Mouse (Mus musculus) intestine, embryonic 16.5 days (tissue): ENCODE measurements at regions not wholly inside any gene's neighbourhood (a gene's known extent, or its start where the extent isn't known, plus 50 kb on each side); places are given as distances from the start of the nearest gene placed in this dataset.

Experiments
- ATAC-seq: fragments of 200-750 bp; cut with Nextera tagmentation; 2 replicates; pipeline ENCODE4 v1.8.0; 2017; ENCODE audit warnings: moderate TSS enrichment, moderate library complexity
- H3K27ac ChIP-seq: fragments of 300-500 bp; sonication (generic); 2 replicates; pipeline ENCODE4 v1.5.1; 2014; ENCODE audit warnings: mild to moderate bottlenecking, low read length
- H3K27me3 ChIP-seq: fragments of 300-500 bp; sonication (generic); replicated peaks from 2 replicates; pipeline ENCODE4 v1.6.1; 2014; ENCODE audit warnings: low read length, control low read depth, mixed read lengths; ENCODE audit not compliant: control insufficient read depth, insufficient read depth
- H3K36me3 ChIP-seq: fragments of 300-500 bp; sonication (generic); 2 replicates; pipeline ENCODE4 v1.6.1; 2014; ENCODE audit warnings: low read length, control low read depth; ENCODE audit not compliant: control insufficient read depth, insufficient read depth
- H3K4me1 ChIP-seq: fragments of 300-500 bp; sonication (generic); 2 replicates; pipeline ENCODE4 v1.6.1; 2014; ENCODE audit warnings: low read length, control low read depth, mixed read lengths; ENCODE audit not compliant: control insufficient read depth, insufficient read depth
- H3K4me2 ChIP-seq: fragments of 300-500 bp; sonication (generic); 2 replicates; pipeline ENCODE4 v1.6.1; 2014; ENCODE audit warnings: low read depth, low read length, control low read depth
- H3K4me3 ChIP-seq: fragments of 300-500 bp; sonication (generic); 2 replicates; pipeline ENCODE4 v1.5.1; 2014; ENCODE audit warnings: mild to moderate bottlenecking, low read length
- H3K9ac ChIP-seq: fragments of 300-500 bp; sonication (generic); 2 replicates; pipeline ENCODE4 v1.6.1; 2014; ENCODE audit warnings: low read depth, low read length
- H3K9me3 ChIP-seq: fragments of 300-500 bp; sonication (generic); 2 replicates; pipeline ENCODE4 v1.6.1; 2016; ENCODE audit warnings: low read length, control low read depth; ENCODE audit not compliant: control insufficient read depth
- WGBS: fragments of 180-500 bp; shearing (Covaris S2); extraction: QIAGEN DNeasy Blood & Tissue Kit; methylation state at CpG from one replicate; pipeline ENCODE4 v1.1.7; 2014; 5-methylcytosine and 5-hydroxymethylcytosine counted together

- Histone ChIP-seq H3K27ac (no peak overlapping the region), H3K4me3 (no peak overlapping the region), H3K9me3 (no peaks in the 10 kb centered on the region), H3K9ac (no peak overlapping the region), H3K36me3 (no peaks in the 10 kb centered on the region), H3K4me1 (no peaks in the 10 kb centered on the region), H3K4me2 (no peak overlapping the region), H3K27me3 (no peaks in the 10 kb centered on the region)
- ATAC-seq = no peak
- 92% methylated on average over 9 of the region's 9 CpGs for WGBS
Measured at GRCm38 (mm10) chr9:118204456-118204855, 54.5 kb upstream of the Cmc1 start.

GRCm38 (mm10) chr9:118206483-118206882, 56.5 kb upstream of the Cmc1 start:
- Histone ChIP-seq H3K27ac (no peak overlapping the region), H3K4me1 (no peaks in the 10 kb centered on the region), H3K36me3 (no peaks in the 10 kb centered on the region), H3K4me2 (no peak overlapping the region), H3K27me3 (no peaks in the 10 kb centered on the region), H3K9me3 (no peaks in the 10 kb centered on the region), H3K4me3 (no peak overlapping the region), H3K9ac (no peak overlapping the region)
- ATAC-seq = no peak
- 86% methylated on average over 7 of the region's 7 CpGs for WGBS

GRCm38 (mm10) chr9:118219696-118220095, 69.7 kb upstream of the Cmc1 start:
- no peak for ATAC-seq
- H3K4me2 ChIP-seq = no peak overlapping the region
- H3K4me1 ChIP-seq = no peaks in the 10 kb centered on the region
- WGBS = 93% methylated on average over 5 of the region's 5 CpGs
- no peak overlapping the region for H3K9ac ChIP-seq
- H3K9me3 ChIP-seq = no peaks in the 10 kb centered on the region
- H3K36me3 ChIP-seq = no peaks in the 10 kb centered on the region
- H3K27ac ChIP-seq = no peak overlapping the region
- H3K27me3 ChIP-seq = no peaks in the 10 kb centered on the region
- H3K4me3 ChIP-seq = no peak overlapping the region

- Histone ChIP-seq H3K27ac (no peak overlapping the region), H3K9me3 (no peaks in the 10 kb centered on the region), H3K4me3 (no peak overlapping the region), H3K36me3 (no peaks in the 10 kb centered on the region), H3K27me3 (no peaks in the 10 kb centered on the region), H3K9ac (no peak overlapping the region), H3K4me1 (no peaks in the 10 kb centered on the region), H3K4me2 (no peak overlapping the region)
- 85% methylated on average over 14 of the region's 14 CpGs for WGBS
- no peak for ATAC-seq
Measured at GRCm38 (mm10) chr9:118221186-118221585, 71.2 kb upstream of the Cmc1 start.

- Histone ChIP-seq H3K4me2 (no peak overlapping the region), H3K27me3 (no peaks in the 10 kb centered on the region), H3K9me3 (no peaks in the 10 kb centered on the region), H3K4me3 (no peak overlapping the region), H3K9ac (no peak overlapping the region), H3K36me3 (no peaks in the 10 kb centered on the region), H3K27ac (no peak overlapping the region), H3K4me1 (no peaks in the 10 kb centered on the region)
- WGBS = 60% methylated on average over 23 of the region's 23 CpGs
- no peak for ATAC-seq
Measured at GRCm38 (mm10) chr9:118227401-118228061, 77.6 kb upstream of the Cmc1 start.

GRCm38 (mm10) chr9:118228691-118229427, 78.9 kb upstream of the Cmc1 start:
- Histone ChIP-seq H3K4me1 (no peaks in the 10 kb centered on the region), H3K9me3 (no peaks in the 10 kb centered on the region), H3K4me2 (no peak overlapping the region), H3K4me3 (no peak overlapping the region), H3K27me3 (no peaks in the 10 kb centered on the region), H3K9ac (no peak overlapping the region), H3K27ac (no peak overlapping the region), H3K36me3 (no peaks in the 10 kb centered on the region)
- ATAC-seq = no peak
- 57% methylated on average over 19 of the region's 19 CpGs for WGBS

GRCm38 (mm10) chr9:118240711-118241110, 90.7 kb upstream of the Cmc1 start:
- Histone ChIP-seq H3K9ac (no peak overlapping the region), H3K36me3 (no peaks in the 10 kb centered on the region), H3K27ac (no peak overlapping the region), H3K27me3 (no peaks in the 10 kb centered on the region), H3K9me3 (no peaks in the 10 kb centered on the region), H3K4me3 (no peak overlapping the region), H3K4me1 (no peaks in the 10 kb centered on the region), H3K4me2 (no peak overlapping the region)
- WGBS = 54% methylated on average over 4 of the region's 4 CpGs
- ATAC-seq = no peak

- H3K27ac ChIP-seq = no peak overlapping the region
- no peaks in the 10 kb centered on the region for H3K27me3 ChIP-seq
- WGBS = 47% methylated on average over 15 of the region's 15 CpGs
- no peaks in the 10 kb centered on the region for H3K4me1 ChIP-seq
- no peaks in the 10 kb centered on the region for H3K36me3 ChIP-seq
- ATAC-seq = no peak
- no peak overlapping the region for H3K4me2 ChIP-seq
- H3K4me3 ChIP-seq = no peak overlapping the region
- no peaks in the 10 kb centered on the region for H3K9me3 ChIP-seq
- H3K9ac ChIP-seq = no peak overlapping the region
Measured at GRCm38 (mm10) chr9:118246820-118247628, 97.0 kb upstream of the Cmc1 start.

- Histone ChIP-seq H3K9me3 (no peaks in the 10 kb centered on the region), H3K36me3 (no peaks in the 10 kb centered on the region), H3K4me1 (no peaks in the 10 kb centered on the region), H3K4me2 (no peak overlapping the region), H3K27me3 (no peaks in the 10 kb centered on the region), H3K4me3 (no peak overlapping the region), H3K9ac (no peak overlapping the region), H3K27ac (no peak overlapping the region)
- no peak for ATAC-seq
Measured at GRCm38 (mm10) chr9:118253829-118254228, 103.9 kb upstream of the Cmc1 start.
